Mouse (Mus musculus) left cerebral cortex, adult 8-10 months (tissue): ENCODE data around the gene Nfyc. TPM values are rescaled to one million over a fixed set of nuclear protein-coding genes. Genes with fewer than 3 reads are reported as not detected.

Experiments used
- DNase-seq, 2 experiments: peaks; one replicate each; pipeline ENCODE4 v3.0.0; 2022; ENCODE audit warnings: low spot score in 2 of 2
- microRNA-seq, 2 experiments: library from miRNA; unstranded; fragments of <30 nt; microRNA quantifications; one replicate each; pipeline ENCODE4 v1.2.0; 2022
- total RNA-seq, 4 experiments: library from RNA; stranded (reverse); gene quantifications; 2 replicates each; pipeline ENCODE4 v1.2.4; 2022

Nfyc gene
- total RNA-seq, 4 experiments from 2014 or later: 42.4 to 48.9 (median 47.9) TPM

DNA sequence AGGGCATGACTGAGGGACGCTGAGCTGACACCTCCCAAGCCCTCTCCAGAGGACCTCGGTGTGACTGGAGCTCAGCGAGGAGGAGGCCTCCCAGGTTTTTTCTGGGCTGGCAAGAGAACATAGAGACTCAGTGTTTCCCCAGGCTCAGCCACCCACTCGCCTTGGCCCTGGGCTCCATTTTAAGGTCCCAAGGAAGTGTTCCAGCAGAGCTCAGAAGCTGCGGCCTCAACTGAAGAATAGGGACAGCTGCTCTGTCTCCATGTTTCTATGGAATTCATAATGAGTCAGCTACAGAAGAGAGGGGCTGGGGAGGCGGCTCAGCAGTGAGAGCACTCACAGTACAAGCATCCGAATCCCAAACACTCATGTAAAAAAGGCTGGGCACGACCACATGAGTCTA is 113.8 kb downstream of the Nfyc start:
- peak in 1 of 2 experiments; percentile 68 for DNase-seq

GRCm38 (mm10) chr4:120716765-120717164 is 114.6 kb downstream of the Nfyc start:
- no peak for DNase-seq

- DNase-seq: no peak
Measured at GRCm38 (mm10) chr4:120716141-120716571, 115.2 kb downstream of the Nfyc start.

GRCm38 (mm10) chr4:120713856-120714497 is 117.4 kb downstream of the Nfyc start:
- DNase-seq: peak in 1 of 2 experiments; percentile 49

DNA sequence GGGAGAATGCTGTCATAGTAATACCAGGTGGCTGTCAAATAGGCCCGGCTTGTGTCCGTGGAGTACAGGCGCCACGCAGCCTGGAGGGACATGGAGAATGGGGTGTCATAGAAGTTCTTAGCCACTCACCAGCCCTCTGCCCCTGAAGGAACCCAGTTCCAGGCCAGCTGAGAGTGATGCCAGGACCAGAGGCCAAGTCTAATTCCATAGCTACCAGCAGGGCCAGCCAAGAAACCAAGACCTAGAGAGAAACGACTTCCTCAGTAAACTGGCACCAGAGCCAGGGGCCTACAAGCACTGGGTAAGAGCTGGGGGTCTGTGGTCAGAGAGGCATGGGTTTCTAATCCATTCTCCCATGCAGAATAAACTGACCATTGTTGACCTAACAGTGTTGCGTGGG is 118.4 kb downstream of the Nfyc start:
- no peak for DNase-seq

- no peak for DNase-seq
Measured at GRCm38 (mm10) chr4:120712236-120712635, 119.1 kb downstream of the Nfyc start.

Small RNAs within 50 kb of the gene (microRNA-seq; reads per million reads assigned to microRNA genes)
- 0 reads per million in 2 experiments for gene Gm23936
- 109 to 244 reads per million in 2 experiments for gene Mir30c-1
- gene Mir30e: 0 reads per million in 2 experiments
- 0 reads per million in 2 experiments for gene Mir30f

Other genes starting within 250 kb of the Nfyc start
- not detected for gene Gm8439, start 242.8 kb downstream of the Nfyc start, total RNA-seq
- gene Cited4, start 165.0 kb downstream of the Nfyc start, total RNA-seq: 10 to 100 TPM; 14.1 to 18.0 (median 17.1) TPM
- 1 to 10 TPM; 7.5 to 9.1 (median 7.7) TPM for gene Kcnq4, start 83.0 kb downstream of the Nfyc start, total RNA-seq
- 100 to 1,000 TPM; 137 to 160 (median 147) TPM for gene Rims3, start 23.2 kb upstream of the Nfyc start, total RNA-seq
- 10 to 100 TPM; 13.9 to 16.5 (median 14.9) TPM for gene Exo5, start 93.4 kb upstream of the Nfyc start, total RNA-seq
- gene Zfp69, start 120.1 kb upstream of the Nfyc start, total RNA-seq: 1 to 10 TPM; 1.5 to 3.0 (median 1.8) TPM
- 100 to 1,000 TPM; 179 to 188 (median 183) TPM for gene Smap2, start 185.7 kb upstream of the Nfyc start, total RNA-seq
- 1 to 10 TPM; 6.2 to 9.6 (median 6.4) TPM for gene Col9a2, start 207.8 kb upstream of the Nfyc start, total RNA-seq